Mouse (Mus musculus) lung, adult 2 months (tissue): ENCODE results near the gene Ppm1m.

Experiments used
- CTCF ChIP-seq: fragments of 200-500 bp; IDR thresholded peaks from 2 replicates; pipeline ENCODE4 v1.5.1; 2011; ENCODE audit warnings: mild to moderate bottlenecking, low read length, control low read depth; ENCODE audit not compliant: insufficient read depth
- POLR2A ChIP-seq: fragments of 200-500 bp; IDR thresholded peaks from 2 replicates; pipeline ENCODE4 v1.6.1; 2011; ENCODE audit warnings: low read depth, mild to moderate bottlenecking, control low read depth, low read length, borderline replicate concordance; ENCODE audit errors: extremely low read depth

- TF ChIP-seq POLR2A (no peak), CTCF (no peak)
Measured at GRCm38 (mm10) chr9:106222261-106222851, 22.8 kb upstream of the Ppm1m start, which contains the start of gene Tlr9.
